Mouse (Mus musculus): ENCODE data around the gene Spire2. TPM values are rescaled to one million over a fixed set of nuclear protein-coding genes. Genes with fewer than 3 reads are reported as not detected.

Gene Spire2
- total RNA-seq, 4 experiments from 2014 or later = 17.3 to 19.0 (median 18.1) TPM

DNA sequence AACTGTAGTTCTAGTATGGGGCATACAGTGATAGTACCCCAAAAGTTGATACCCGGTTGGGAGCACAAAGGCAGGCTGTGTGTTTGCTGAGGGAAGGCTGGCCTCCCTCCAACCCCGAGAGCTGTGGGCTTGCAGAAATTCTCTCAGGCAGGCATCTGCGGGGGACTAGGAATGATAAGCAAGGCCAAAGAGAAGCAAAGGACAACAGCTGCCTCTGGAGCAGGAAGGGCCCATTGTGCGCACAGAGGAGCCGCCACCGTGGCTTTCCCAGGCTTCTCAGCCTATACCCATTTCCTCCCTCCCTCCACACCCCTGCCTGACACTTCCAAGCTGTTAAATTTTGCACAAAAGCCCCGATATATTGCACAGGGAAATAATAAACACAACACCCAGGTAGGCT is 1.4 kb downstream of the Spire2 start:
- DNase-seq (ENCODE audit: low spot score in 2 of 2) = no peak

DNA sequence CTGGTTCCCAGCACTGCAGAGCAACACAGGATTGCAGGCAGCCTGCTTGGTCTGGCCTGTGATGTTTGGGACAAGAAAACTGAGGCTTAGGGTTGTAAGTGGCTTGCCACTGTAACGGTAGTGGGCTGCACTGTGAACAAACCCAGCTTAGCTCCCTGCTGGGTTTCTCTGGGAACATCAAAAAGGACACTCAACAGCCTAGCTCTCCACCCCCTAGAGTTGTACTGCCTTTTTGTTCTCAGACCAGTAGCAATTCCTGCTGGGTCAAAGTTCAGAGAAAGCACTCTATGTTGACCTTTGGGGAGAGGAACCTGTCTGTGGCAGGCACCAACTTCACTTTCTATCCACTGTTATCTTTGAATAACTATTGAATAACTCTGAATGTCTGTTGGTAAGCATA is 2.0 kb downstream of the Spire2 start:
- DNase-seq (ENCODE audit: low spot score in 2 of 2) = no peak

DNA sequence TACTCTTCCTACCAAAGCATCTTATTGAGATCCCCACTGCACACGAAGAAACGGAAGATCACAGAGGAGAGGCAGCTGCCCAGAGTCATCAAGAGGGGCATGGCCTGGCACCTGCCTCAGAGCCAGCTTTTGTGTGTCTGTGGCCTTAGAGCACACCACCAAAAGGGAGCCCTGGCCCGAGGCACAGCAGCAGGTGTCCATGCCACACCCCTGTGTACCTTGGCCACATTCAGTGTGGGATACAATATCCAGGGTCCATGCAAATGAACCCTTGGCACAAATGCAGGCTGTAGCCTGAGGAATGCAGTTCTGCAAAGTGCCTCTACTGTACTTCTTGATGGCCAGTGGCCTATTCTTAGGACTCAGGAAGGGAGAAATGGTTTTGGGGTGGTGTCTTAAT is 5.0 kb downstream of the Spire2 start:
- no peak for DNase-seq (ENCODE audit: low spot score in 2 of 2)

DNA sequence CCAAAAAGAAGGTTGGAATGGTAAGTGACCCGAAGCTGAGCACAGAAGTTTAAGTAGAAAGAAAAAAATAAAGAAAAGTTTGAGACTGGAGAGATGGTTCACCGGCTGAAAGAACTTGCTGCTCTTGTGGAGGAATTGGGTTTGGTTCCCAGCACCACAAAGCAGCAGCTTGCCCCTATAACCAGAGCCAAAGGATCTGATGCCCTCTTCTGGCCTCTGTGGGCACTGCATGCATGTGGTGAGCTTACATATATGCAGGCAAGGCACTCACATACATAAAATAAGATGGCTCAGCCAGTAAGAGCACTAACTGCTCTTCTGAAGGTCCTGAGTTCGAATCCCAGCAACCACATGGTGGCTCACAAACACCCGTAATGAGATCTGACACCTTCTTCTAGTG is 7.6 kb downstream of the Spire2 start:
- no peak for DNase-seq (ENCODE audit: low spot score in 2 of 2)

DNA sequence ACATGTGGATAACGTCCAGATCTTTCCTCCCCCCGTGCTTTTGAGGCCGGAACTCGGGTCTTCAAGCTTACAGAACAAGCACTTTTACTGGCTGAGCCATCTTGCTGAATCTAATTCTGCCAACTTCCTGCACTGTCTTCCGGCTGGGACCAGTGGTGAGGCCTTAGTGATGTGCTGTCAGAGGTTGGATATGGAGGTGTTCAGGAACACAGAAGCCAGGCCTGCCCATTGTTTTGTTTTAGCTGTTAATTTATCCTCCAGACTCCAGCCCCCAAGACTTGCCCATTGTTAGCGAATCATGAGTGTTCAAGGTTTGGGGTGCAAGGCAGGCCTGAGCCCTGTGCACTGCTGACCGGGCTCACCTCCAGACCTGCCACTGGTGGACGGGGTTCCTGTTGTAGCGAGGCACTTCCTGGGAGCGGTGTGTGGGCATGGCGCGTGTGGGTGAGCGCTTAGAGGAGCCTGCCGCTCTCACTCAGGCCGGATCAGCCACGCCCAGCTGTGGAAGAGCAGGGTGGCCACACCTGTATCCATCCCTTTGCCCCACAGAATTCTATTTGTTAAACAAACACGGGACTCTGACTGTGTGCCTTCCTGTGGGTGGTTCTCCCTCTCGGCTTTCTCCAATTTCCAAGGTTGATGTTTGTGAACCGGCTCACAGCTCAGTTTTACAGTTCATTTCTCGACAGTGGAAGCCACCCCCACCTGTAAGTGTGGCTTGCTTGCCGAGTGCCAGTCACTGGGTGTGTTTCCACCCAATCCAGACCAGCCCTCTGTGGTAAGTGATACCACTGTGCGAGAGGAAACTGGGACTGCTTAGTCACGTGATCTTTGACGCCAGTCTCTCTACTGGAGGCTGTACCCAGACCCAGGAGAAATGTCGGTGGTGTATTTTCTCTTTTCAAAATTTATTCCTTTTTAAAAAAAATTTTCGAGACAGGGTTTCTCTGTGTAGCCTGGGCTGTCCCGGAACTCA is 8.8 kb downstream of the Spire2 start:
- DNase-seq (ENCODE audit: low spot score in 2 of 2) = no peak

DNA sequence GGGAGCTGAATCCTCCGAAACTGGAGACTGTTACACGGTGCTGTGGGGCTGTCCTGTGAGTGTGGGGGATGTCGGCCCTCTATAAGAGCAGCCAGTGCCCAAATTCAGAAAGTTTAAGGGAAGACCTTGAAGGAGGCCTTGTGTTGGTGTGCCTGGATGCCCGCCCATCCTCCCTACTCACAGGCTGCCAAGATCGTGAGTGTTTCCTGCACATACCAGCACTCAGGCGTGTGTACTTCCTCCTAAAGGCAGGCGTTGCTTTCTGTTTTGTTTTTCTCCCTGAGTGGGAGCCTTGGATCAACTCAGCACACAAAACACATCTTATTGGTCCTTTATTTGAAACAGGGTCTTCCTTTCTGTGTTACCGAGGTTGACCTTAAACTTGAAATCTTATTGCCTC is 9.7 kb downstream of the Spire2 start:
- no peak for DNase-seq (ENCODE audit: low spot score in 2 of 2)

DNA sequence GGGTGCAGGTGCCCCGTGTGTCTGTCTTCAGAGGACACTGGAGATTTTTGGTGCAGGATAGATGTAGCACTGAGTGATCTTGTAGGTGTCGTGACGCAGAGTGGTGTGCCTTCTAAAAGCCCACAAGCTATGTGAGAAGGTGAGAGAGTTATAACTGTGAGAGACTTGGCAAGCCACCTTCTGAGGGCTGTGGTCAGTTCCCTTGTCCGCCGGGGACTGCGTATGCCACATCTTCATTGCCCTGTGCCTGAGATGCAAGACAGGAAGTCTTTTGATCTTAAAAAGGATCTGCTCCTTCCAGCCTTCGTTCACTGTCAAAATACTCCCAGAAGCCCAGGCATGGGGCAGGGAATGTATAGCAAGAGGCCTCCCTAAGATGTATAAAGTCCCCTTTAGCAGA is 10.4 kb downstream of the Spire2 start:
- DNase-seq (ENCODE audit: low spot score in 2 of 2) = no peak

DNA sequence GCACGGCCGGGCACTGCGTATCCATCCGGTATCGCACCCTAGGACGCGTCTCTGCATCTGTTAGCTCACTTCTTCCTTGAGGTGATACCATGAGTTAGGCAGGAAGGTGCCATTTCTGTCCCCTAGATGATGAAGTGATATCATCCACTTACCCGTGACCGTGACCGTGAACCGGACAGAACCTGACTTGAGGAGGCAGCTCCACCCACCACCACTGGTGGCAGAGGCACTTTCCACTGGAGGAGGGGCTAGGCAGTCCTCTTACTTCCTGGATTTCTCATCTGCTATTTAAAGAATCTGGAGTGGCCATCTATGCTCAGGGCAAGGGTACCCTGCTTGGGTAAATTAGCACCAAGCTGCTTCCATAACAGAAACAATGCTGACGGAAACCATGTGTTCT is 10.9 kb downstream of the Spire2 start:
- DNase-seq (ENCODE audit: low spot score in 2 of 2) = no peak

DNA sequence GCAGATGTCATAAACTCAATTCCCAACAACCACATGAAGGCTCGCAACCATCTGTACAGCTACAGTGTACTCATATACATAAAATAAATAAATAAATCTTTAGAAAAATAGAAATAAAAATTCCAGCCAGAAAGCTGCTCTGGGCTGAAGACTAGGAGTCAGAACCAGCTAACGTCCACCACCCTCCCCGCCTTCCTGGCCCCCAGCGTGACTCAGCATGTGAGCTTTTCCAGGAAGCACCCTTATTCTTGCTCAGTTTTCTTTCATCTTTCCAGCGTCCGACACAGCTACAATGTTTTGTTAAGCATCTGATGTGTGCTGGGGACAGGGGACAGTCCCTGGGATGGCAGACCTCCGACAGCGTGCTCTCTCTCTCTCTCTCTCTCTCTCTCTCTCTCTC is 12.6 kb downstream of the Spire2 start:
- DNase-seq (ENCODE audit: low spot score in 2 of 2) = no peak

DNA sequence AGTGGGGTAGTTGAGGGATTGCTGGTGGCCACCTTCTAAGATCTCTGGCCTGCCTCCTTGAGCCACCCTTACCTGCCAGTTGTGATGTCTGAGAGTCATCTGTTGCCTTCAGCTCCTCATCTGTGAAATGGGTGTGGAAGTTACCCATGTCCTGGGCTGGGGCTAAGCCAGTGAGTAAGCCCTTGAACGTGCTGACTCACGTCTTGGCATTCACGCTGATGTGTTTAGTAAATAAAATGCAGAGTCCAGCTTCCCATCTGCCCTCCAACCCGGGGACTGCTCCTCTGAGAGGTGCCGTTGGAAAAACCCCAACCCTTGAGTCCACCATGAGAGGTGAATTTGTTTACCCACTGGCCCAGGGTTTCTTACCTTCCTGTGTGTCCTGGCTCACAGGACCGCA is 13.3 kb downstream of the Spire2 start:
- DNase-seq (ENCODE audit: low spot score in 2 of 2) = no peak

DNA sequence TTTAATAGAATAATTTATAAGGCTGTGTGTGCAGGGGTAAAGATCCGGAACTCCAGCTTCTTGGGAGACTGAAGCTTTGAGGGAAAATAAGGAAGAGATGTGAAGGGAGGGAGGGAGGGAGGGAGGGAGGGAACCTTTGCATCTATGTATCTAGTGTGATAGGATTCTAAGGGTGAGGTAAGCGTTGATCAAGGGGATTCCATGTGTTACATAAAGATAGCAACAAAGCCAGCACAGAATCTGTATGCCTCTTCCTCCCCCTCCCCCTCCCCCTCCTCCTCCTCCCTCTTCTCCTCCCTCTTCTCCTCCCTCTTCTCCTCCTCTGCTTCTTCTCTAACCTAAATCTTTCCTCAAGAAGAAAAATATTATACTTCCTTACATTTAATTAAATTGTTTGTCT is 14.8 kb downstream of the Spire2 start:
- DNase-seq (ENCODE audit: low spot score in 2 of 2) = no peak

DNA sequence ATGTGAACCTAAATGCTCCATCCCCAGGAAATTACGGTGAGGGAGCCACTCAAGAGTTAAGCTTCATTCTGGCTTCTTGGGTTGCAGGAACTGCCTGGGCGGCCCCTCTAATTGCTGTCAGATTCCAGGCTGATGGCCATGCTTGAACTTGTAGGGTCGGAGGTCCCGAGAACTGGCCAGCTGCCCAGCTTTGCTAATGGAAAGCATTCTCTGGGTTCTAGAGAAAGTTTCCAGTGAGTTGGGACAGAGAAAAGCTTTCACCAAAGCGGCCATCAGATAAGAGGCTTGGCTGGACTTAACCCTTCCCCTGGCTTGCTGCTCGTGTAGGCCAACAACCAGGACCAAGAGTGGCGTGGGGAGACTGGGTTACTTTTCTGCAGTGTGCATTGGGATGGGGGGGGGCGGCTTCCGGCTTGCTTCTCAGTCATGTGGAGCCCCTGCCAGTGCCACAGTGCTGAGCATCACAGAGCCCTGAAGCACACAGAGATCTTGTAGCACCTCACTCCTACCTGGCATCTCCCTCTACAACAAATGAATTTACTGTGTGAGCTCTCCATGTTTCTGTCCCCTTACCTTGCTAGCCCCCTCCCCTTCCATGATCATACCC is 15.8 kb downstream of the Spire2 start:
- no peak for DNase-seq (ENCODE audit: low spot score in 2 of 2)

DNA sequence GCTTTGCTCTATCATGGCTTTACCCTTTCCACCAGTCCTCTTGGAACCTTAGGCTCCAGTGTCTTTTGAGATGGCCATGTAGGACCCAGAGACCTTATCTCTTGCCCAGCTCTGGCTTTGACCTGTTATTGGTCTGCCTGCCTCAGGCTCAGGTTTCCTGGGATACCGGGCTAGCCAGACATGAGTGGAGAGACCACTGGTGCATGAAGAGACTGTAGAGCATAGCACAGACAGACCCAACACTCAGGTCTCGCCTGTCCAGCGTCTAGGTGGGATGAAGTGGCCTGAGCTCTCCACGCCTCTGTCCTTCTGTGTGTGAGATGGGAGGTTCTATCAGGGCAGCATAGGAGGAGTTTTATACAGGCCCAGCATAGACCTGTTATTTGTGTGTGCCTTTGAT is 16.6 kb downstream of the Spire2 start:
- no peak for DNase-seq (ENCODE audit: low spot score in 2 of 2)

DNA sequence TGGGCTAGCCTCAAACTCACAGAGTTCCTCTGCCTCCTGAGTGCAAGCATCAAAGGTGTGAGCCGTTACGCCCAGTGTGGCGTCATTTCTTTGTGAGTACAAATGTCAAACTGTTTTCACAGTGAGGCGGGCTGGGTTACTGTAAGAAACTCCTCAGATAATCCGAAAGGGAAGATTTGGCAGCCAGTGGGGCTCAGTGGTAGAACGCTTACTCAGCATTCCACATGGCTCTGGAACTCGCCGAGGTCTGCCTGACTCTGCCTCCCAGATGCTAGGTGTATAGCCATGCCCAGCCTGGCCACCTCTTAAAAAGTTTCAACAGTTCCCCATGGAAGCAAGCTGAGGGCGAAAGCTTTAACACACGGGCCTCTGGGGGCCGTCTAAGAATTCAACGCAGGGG is 19.6 kb downstream of the Spire2 start:
- DNase-seq (ENCODE audit: low spot score in 2 of 2) = no peak

DNA sequence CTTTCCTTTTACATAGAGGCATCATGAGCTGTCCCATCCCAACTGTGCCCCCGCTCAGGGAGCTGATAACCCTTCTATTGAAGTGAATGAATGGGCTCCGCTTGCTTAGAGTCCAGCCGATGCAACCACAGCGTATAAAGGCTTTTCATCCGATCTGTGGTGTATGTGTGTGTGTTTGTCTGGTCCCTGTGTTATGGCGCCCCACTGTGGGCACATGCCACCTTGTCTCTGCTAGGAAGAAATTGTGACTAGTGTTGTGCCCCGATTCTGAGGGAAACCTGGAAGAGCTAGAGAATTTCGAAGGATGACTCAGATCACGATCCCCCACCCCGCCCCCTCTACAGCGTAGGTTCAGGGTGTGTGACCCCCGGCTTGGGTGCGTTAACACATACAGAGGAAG is 20.3 kb downstream of the Spire2 start:
- no peak for DNase-seq (ENCODE audit: low spot score in 2 of 2)

DNA sequence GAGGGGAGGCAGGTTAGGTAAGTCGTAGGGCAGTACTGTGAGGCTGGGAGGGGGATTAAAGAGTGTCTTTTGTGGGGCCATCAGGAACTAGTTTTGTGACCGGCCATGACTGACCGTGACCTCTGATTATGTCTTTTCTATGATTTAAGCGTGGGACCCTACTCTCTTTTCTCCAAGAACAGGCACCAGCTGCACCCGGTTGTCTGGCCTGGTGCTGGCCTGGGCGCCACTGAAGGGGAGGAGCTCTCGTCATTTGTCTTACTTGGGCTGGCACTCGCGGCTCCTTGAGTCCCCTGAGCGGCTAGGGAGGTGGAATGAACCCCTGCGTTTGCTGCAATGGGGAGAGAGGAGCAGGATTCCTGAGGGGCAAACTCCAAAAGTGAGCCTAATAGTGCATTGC is 20.7 kb downstream of the Spire2 start:
- no peak for DNase-seq (ENCODE audit: low spot score in 2 of 2)

DNA sequence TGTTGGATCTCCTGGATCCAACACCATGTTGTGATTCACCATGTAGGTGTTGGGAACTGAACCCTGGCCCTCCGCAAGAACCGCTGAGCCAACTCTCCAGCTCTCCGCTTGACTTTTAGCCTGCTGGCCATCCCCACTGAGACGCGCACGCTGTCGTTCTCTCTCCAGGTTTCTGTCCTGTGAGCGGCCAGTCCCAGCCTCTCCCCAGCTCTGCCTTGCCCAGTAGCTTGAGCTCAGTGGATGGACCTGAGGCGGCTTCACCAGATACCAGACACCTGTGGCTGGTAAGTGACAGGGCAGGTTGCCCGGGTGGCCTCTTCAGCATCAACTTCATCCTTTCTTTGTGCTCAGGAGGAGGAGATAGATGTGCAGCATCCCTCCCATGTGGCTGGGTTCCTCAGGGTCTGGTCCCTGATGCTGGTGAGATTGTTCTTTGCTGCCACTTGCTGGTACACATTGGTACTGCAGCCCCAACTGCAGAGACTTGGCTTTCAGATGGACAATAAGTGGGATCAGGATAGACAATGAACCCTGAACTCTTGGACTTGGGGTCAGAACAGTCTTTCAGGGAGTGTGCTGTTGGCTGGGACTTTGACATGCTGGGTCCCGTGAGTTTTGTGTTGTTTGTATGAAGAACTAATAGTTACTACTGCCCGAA is 28.7 kb downstream of the Spire2 start:
- peak; percentile 34 to 88 for DNase-seq (ENCODE audit: low spot score in 2 of 2)

DNA sequence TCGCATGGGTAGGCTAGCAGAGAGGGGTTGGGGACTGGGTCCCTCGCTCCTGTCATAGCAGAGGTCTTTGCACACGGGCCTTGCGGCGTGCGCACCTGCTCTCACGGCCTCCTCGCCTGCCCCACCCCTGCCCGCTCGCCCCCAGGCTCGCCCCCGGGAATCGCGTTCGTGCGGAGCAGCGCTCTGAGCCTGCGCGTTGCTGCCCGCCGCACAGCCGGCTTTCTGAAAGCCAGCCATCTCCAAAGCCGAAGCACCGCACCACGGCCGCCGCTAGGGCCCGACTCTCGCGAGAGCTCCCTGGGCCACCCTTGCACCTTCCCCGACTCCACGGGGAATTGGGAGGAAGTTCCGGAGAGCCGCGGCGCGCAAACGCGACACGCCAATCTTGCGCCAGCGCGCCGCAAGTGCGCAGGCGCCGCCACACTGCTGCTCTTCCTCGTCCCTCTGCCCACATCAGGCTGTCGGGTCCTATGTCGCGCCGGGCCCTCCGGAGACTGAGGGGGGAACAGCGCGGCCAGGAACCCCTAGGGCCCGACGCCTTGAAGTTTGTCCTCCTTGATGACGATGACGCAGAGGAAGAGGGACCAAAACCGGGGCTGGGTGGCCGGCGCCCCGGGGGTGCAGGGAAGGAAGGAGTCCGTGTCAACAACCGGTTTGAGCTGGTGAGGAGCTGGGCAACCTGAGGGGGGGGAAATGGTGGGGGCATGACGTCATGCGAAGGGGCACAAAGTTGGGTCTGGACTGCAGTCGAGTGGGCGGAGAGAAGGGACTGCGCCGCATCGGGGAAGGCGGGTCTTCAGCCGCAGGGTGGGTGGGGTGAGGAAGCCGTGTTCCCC is 41.1 kb downstream of the Spire2 start, which contains the start of gene Tcf25:
Gene Tcf25, plus strand, starts transcription at position 351 of the 836 bp plus-strand sequence.
- peak; percentile 91 to 95 for DNase-seq (ENCODE audit: low spot score in 2 of 2)

DNA sequence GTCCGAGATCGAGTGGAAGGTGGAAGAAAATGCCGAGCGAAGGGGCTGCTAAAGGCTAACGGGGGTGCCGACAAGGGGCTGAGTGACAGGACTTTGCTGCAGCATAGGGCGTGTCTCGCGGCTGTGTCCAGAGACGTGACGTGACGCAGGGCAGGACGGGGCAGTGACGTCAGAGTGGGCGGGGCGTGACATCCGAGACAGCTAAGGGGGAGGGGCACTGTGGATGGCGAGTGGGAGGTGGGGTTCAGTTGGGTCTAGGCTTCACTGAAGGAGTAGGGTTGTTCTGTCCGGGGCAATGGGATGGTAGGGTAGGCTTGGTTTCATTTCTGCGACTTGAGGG is 41.7 kb downstream of the Spire2 start:
- DNase-seq (ENCODE audit: low spot score in 2 of 2) = peak; percentile 89 to 90

DNA sequence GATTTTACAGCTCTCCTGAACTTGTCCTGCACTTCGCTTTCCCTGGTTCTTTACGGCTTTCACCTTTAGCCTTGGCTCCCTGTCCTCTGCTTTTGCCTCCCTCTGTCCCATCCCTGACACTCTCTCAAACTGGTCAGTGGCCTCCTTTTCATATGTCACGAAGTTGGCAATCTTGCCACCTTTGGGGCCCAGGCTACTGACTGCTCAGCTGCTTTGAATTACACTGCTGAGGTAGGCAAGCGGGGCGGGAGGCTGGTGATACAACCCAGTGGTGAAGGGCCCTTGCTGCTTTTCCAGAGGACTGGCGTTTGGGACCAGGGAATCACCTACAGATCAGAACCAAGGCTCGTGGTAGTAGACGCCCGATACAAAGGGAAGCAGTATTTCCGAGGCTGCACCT is 43.2 kb downstream of the Spire2 start:
- no peak for DNase-seq (ENCODE audit: low spot score in 2 of 2)

DNA sequence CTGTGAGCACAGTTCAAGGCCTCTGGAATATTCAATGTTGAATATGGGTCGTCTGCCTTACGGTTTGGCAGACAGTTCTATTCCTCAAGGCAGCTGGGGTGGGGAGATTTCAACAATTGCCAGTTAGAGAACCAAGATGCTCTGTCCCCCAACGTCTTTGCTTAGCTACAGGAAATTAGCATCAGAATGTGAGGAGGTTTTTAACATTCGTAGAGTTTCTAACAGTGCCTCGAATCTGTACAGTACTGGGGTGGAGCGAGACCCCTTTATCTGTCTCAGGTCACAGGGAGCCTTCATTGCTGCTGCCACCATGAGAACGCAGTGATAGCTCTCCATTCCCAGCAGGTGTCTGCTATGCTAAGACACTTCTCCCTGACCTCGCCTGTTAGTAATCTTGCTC is 43.6 kb downstream of the Spire2 start:
- no peak for DNase-seq (ENCODE audit: low spot score in 2 of 2)

DNA sequence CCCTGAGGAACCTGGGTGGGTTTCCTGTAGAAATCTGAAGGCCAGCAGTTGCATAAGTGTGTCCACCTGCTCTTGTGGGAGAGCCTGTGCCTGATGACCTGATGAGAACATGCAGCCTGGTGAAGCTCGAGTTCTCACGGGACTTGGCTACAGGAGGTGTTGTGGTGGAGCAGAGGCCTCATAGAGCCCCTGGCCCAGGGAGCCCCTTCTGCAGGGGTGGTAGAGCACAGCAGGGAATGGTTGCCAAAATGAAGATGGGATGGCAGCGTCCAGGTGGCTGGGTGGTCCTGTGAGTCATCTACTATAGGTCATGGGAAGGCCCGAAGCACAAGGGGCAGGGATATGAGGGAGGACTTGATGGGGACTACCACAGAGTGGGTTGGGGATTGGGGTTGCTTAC is 49.2 kb downstream of the Spire2 start:
- no peak for DNase-seq (ENCODE audit: low spot score in 2 of 2)

All from left cerebral cortex, adult 8-10 months (tissue).